Mouse (Mus musculus): ENCODE results near the gene Epn2. TPM values are rescaled to one million over a fixed set of nuclear protein-coding genes. Genes with fewer than 3 reads are reported as not detected.

The Epn2 gene
- total RNA-seq, 1 experiment: 33.1 TPM

- Histone ChIP-seq H3K36me3 (ENCODE audit: control insufficient read depth, insufficient read depth, low read length, poor library complexity, severe bottlenecking) (no peaks in the 10 kb centered on the region), H3K27ac (ENCODE audit: insufficient read depth, low read depth, low read length, poor library complexity, severe bottlenecking) (peak overlapping the region; percentile 61; the same call in 1 of the 2 replicates), H3K9me3 (ENCODE audit: control insufficient read depth, insufficient read depth, low read depth, low read length) (no peaks in the 10 kb centered on the region), H3K9ac (ENCODE audit: insufficient read depth, low read depth, low read length, poor library complexity, severe bottlenecking) (peak overlapping the region; percentile 39; the same call in 1 of the 2 replicates), H3K4me3 (ENCODE audit: insufficient read depth in 1 of 2, low read depth in 1 of 2, low read length in 2 of 2, poor library complexity in 1 of 2, severe bottlenecking in 1 of 2) (peak overlapping the region; percentile 48 to 50), H3K4me1 (ENCODE audit: control insufficient read depth in 2 of 2, insufficient read depth in 2 of 2, low read length in 2 of 2, poor library complexity in 1 of 2) (peaks cover 0 to 13% of the 10 kb centered on the region in 2 experiments; a peak in 2 of 4 replicates)
- in situ Hi-C loops (cut with MboI; ENCODE audit: low sequenced_read_pairs in 2 of 2, unreplicated experiment in 2 of 2): loop anchor here in 1 of 2 experiments (10.0 kb wide), 1 partner anchor 95 kb away; no protein-coding TSS in a partner anchor
- no peak for TF ChIP-seq HCFC1 (IDR thresholded peaks at IDR 0.05; ENCODE audit: borderline replicate concordance, insufficient read depth, low read length)
- no peak for TF ChIP-seq ZNF384 (IDR thresholded peaks at IDR 0.05; ENCODE audit: low read depth, low read length)
- 0 out of 2 replicates have a peak, but pooled peaks have one; percentile 32 for TF ChIP-seq ZC3H11A (IDR thresholded peaks at IDR 0.05; ENCODE audit: borderline replicate concordance, low read depth, low read length)
- peak; percentile 95 for DNase-seq (ENCODE audit: low read depth, low spot score)
These were observed 40.8 kb upstream of the Epn2 start for GRCm38 (mm10) chr11:61620254-61620670.

DNA sequence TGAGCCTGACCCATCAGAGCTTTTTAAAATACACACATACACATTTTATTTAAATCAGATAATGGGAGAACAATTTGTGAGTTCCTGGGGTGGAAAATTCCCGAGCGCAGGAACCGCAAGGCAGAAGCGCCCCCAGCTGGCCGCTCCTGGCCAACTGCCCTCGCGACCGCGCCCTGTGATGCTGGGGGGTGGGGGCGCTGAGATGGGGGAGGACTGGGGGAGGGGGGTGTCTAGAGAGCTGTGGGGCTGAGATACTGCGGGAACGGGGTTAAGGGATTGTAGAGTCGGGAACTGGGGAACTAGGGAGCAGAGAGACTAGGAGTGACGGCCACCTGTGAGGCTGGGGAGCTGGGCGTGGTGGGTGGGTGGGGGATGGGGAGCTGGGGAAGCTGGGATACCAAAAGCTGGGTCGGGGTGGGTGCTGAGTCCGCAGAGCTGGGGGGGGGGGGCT is 40.3 kb upstream of the Epn2 start:
- no peak for TF ChIP-seq HCFC1 (IDR thresholded peaks at IDR 0.05; ENCODE audit: borderline replicate concordance, insufficient read depth, low read length)
- no peak for TF ChIP-seq CHD2 (IDR thresholded peaks at IDR 0.05; ENCODE audit: low read depth, low read length)
- TF ChIP-seq MAFK (IDR thresholded peaks at IDR 0.05; ENCODE audit: insufficient read depth, low read depth, low read length): no peak
- no peak for TF ChIP-seq ZC3H11A (IDR thresholded peaks at IDR 0.05; ENCODE audit: borderline replicate concordance, low read depth, low read length)
- no peak for TF ChIP-seq ZNF384 (IDR thresholded peaks at IDR 0.05; ENCODE audit: low read depth, low read length)
- DNase-seq (ENCODE audit: low read depth, low spot score): peak; percentile 45

DNA sequence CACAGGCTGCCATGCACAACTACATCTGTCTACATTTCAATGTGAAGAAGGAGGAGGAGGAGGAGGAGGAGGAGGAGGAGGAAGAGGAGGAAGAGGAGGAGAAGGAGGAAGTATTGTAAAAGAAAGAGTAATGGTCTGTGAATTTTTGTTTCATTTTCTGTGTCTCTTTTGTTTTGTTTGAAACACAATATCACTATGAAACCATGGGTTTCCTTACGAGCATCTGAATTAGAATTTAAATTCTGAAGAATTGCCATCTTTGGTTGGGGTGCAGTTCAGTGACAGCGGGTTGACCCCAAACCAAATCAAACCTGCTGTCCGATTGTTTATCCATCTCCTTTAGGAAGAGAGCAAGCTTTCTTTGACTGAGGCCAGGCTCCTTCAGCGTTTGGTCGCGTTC is 39.9 kb upstream of the Epn2 start:
- Histone ChIP-seq H3K9ac (ENCODE audit: insufficient read depth, low read depth, low read length, poor library complexity, severe bottlenecking) (no peak overlapping the region), H3K27ac (ENCODE audit: insufficient read depth, low read depth, low read length, poor library complexity, severe bottlenecking) (no peak overlapping the region), H3K9me3 (ENCODE audit: control insufficient read depth, insufficient read depth, low read depth, low read length) (no peaks in the 10 kb centered on the region), H3K36me3 (ENCODE audit: control insufficient read depth, insufficient read depth, low read length, poor library complexity, severe bottlenecking) (no peaks in the 10 kb centered on the region), H3K4me1 (ENCODE audit: control insufficient read depth in 2 of 2, insufficient read depth in 2 of 2, low read length in 2 of 2, poor library complexity in 1 of 2) (peaks cover 0 to 13% of the 10 kb centered on the region in 2 experiments; a peak in 2 of 4 replicates), H3K4me3 (ENCODE audit: insufficient read depth in 1 of 2, low read depth in 1 of 2, low read length in 2 of 2, poor library complexity in 1 of 2, severe bottlenecking in 1 of 2) (peak overlapping the region in 1 of 2 experiments; percentile 48; a peak in 1 of 4 replicates)
- TF ChIP-seq MAFK (IDR thresholded peaks at IDR 0.05; ENCODE audit: insufficient read depth, low read depth, low read length) (no peak), ZC3H11A (IDR thresholded peaks at IDR 0.05; ENCODE audit: borderline replicate concordance, low read depth, low read length) (no peak), HCFC1 (IDR thresholded peaks at IDR 0.05; ENCODE audit: borderline replicate concordance, insufficient read depth, low read length) (no peak), ZNF384 (IDR thresholded peaks at IDR 0.05; ENCODE audit: low read depth, low read length) (no peak), CHD2 (IDR thresholded peaks at IDR 0.05; ENCODE audit: low read depth, low read length) (no peak)
- in situ Hi-C loops (cut with MboI; ENCODE audit: low sequenced_read_pairs in 2 of 2, unreplicated experiment in 2 of 2): no loop called here
- no peak for DNase-seq (ENCODE audit: low read depth, low spot score)

More for the DNA sequence above, 40.3 kb upstream of the Epn2 start:
- no peak overlapping the region for H3K9ac ChIP-seq (ENCODE audit: insufficient read depth, low read depth, low read length, poor library complexity, severe bottlenecking)
- H3K4me1 ChIP-seq (ENCODE audit: control insufficient read depth in 2 of 2, insufficient read depth in 2 of 2, low read length in 2 of 2, poor library complexity in 1 of 2): peaks cover 0 to 13% of the 10 kb centered on the region in 2 experiments; a peak in 2 of 4 replicates
- H3K4me3 ChIP-seq (ENCODE audit: insufficient read depth in 1 of 2, low read depth in 1 of 2, low read length in 2 of 2, poor library complexity in 1 of 2, severe bottlenecking in 1 of 2): peak overlapping the region; percentile 48 to 50; a peak in 3 of 4 replicates
- H3K9me3 ChIP-seq (ENCODE audit: control insufficient read depth, insufficient read depth, low read depth, low read length): no peaks in the 10 kb centered on the region
- H3K27ac ChIP-seq (ENCODE audit: insufficient read depth, low read depth, low read length, poor library complexity, severe bottlenecking): peak overlapping the region; percentile 61; the same call in 1 of the 2 replicates
- H3K36me3 ChIP-seq (ENCODE audit: control insufficient read depth, insufficient read depth, low read length, poor library complexity, severe bottlenecking): no peaks in the 10 kb centered on the region
- in situ Hi-C loops (cut with MboI; ENCODE audit: low sequenced_read_pairs in 2 of 2, unreplicated experiment in 2 of 2): loop anchor here in 1 of 2 experiments (10.0 kb wide), 1 partner anchor 95 kb away; no protein-coding TSS in a partner anchor

- H3K4me3 ChIP-seq (ENCODE audit: insufficient read depth in 1 of 2, low read depth in 1 of 2, low read length in 2 of 2, poor library complexity in 1 of 2, severe bottlenecking in 1 of 2): no peak overlapping the region
- DNase-seq (ENCODE audit: low read depth, low spot score): no peak
- H3K36me3 ChIP-seq (ENCODE audit: control insufficient read depth, insufficient read depth, low read length, poor library complexity, severe bottlenecking): no peaks in the 10 kb centered on the region
- H3K4me1 ChIP-seq (ENCODE audit: control insufficient read depth in 2 of 2, insufficient read depth in 2 of 2, low read length in 2 of 2, poor library complexity in 1 of 2): peaks cover 0 to 10% of the 10 kb centered on the region in 2 experiments; a peak in 2 of 4 replicates
- H3K27ac ChIP-seq (ENCODE audit: insufficient read depth, low read depth, low read length, poor library complexity, severe bottlenecking): no peak overlapping the region
- no peaks in the 10 kb centered on the region for H3K9me3 ChIP-seq (ENCODE audit: control insufficient read depth, insufficient read depth, low read depth, low read length)
- H3K9ac ChIP-seq (ENCODE audit: insufficient read depth, low read depth, low read length, poor library complexity, severe bottlenecking): no peak overlapping the region
- TF ChIP-seq ZNF384 (IDR thresholded peaks at IDR 0.05; ENCODE audit: low read depth, low read length) (no peak), CHD2 (IDR thresholded peaks at IDR 0.05; ENCODE audit: low read depth, low read length) (no peak), MAFK (IDR thresholded peaks at IDR 0.05; ENCODE audit: insufficient read depth, low read depth, low read length) (no peak), HCFC1 (IDR thresholded peaks at IDR 0.05; ENCODE audit: borderline replicate concordance, insufficient read depth, low read length) (no peak), ZC3H11A (IDR thresholded peaks at IDR 0.05; ENCODE audit: borderline replicate concordance, low read depth, low read length) (no peak)
- in situ Hi-C loops (cut with MboI; ENCODE audit: low sequenced_read_pairs in 2 of 2, unreplicated experiment in 2 of 2): no loop called here
These were observed 39.1 kb upstream of the Epn2 start for GRCm38 (mm10) chr11:61618571-61618970.

Measured in ES-E14 (cell line).